Mouse (Mus musculus): ENCODE measurements around the gene Ltbp2. TPM values are rescaled to one million over a fixed set of nuclear protein-coding genes. Genes with fewer than 3 reads are reported as not detected.

Ltbp2 gene
- polyA plus RNA-seq, 1 experiment from 2014 or later: 0.08 TPM

Other genes starting within 250 kb of the Ltbp2 start
- gene Vrtn, start 235.5 kb downstream of the Ltbp2 start, polyA plus RNA-seq (2014; fragmentation: Nextera tagmentation; extraction: Ambion mirVana): not detected in 2 replicates
- gene Syndig1l, start 177.7 kb downstream of the Ltbp2 start, polyA plus RNA-seq (2014; fragmentation: Nextera tagmentation; extraction: Ambion mirVana): not detected in 2 replicates
- 50.2 and 59.0 TPM in 2 replicates for gene Npc2, start 103.4 kb downstream of the Ltbp2 start, polyA plus RNA-seq (2014; fragmentation: Nextera tagmentation; extraction: Ambion mirVana)
- gene Isca2, start 103.3 kb downstream of the Ltbp2 start, polyA plus RNA-seq (2014; fragmentation: Nextera tagmentation; extraction: Ambion mirVana): 138 and 170 TPM in 2 replicates
- 153 and 212 TPM in 2 replicates for gene Fcf1, start 94.4 kb upstream of the Ltbp2 start, polyA plus RNA-seq (2014; fragmentation: Nextera tagmentation; extraction: Ambion mirVana)
- gene Arel1, start 94.4 kb upstream of the Ltbp2 start, polyA plus RNA-seq (2014; fragmentation: Nextera tagmentation; extraction: Ambion mirVana): 8.4 and 15.7 TPM in 2 replicates
- 44.1 and 47.0 TPM in 2 replicates for gene Ylpm1, start 119.8 kb upstream of the Ltbp2 start, polyA plus RNA-seq (2014; fragmentation: Nextera tagmentation; extraction: Ambion mirVana)
- gene Prox2, start 234.2 kb upstream of the Ltbp2 start, polyA plus RNA-seq (2014; fragmentation: Nextera tagmentation; extraction: Ambion mirVana): 2.9 and 3.3 TPM in 2 replicates
- gene Dlst, start 234.3 kb upstream of the Ltbp2 start, polyA plus RNA-seq (2014; fragmentation: Nextera tagmentation; extraction: Ambion mirVana): 68.1 and 119 TPM in 2 replicates